Mouse (Mus musculus) CH12.LX (cell line): ENCODE results near the gene Rnf146.

Experiments used
- CTCF ChIP-seq, 2 experiments: IDR thresholded peaks in 1 of 2; conservative IDR thresholded peaks in 1 of 2; 2 replicates each; pipeline ENCODE4 v1.5.1; 2011 to 2012; ENCODE audit warnings: low read depth in 2 of 2, low read length in 2 of 2, improper control_type of control experiment in 1 of 2, inconsistent platforms in 1 of 2, mild to moderate bottlenecking in 1 of 2, moderate library complexity in 1 of 2
- ETS1 ChIP-seq: conservative IDR thresholded peaks from 2 replicates; pipeline ENCODE4 v1.6.1; 2012; ENCODE audit warnings: low read depth, mild to moderate bottlenecking, inconsistent platforms, low read length, improper control_type of control experiment, moderate library complexity
- IRF4 ChIP-seq: IDR thresholded peaks from 2 replicates; pipeline ENCODE4 v1.6.1; 2014; ENCODE audit warnings: low read depth, mild to moderate bottlenecking, inconsistent platforms, low read length, improper control_type of control experiment
- MEF2A ChIP-seq: IDR thresholded peaks from 2 replicates; pipeline ENCODE4 v1.6.1; 2014; ENCODE audit warnings: low read depth, mild to moderate bottlenecking, inconsistent platforms, low read length, improper control_type of control experiment, borderline replicate concordance
- NELFE ChIP-seq: IDR thresholded peaks from 2 replicates; pipeline ENCODE4 v1.6.1; 2011; ENCODE audit warnings: low read depth, low read length, improper control_type of control experiment
- POLR2A ChIP-seq: IDR thresholded peaks from 2 replicates; pipeline ENCODE4 v1.6.1; 2011; ENCODE audit warnings: low read depth, mild to moderate bottlenecking, improper control_type of control experiment, low read length
- POLR2AphosphoS2 ChIP-seq: IDR thresholded peaks from 2 replicates; pipeline ENCODE4 v1.6.1; 2011; ENCODE audit warnings: low read depth, low read length, improper control_type of control experiment
- RAD21 ChIP-seq: IDR thresholded peaks from 2 replicates; pipeline ENCODE4 v1.6.1; 2011; ENCODE audit warnings: low read depth, mild to moderate bottlenecking, low read length, improper control_type of control experiment, moderate library complexity
- ZMIZ1 ChIP-seq: IDR thresholded peaks from 2 replicates; pipeline ENCODE4 v1.6.1; 2012; ENCODE audit warnings: low read depth, mild to moderate bottlenecking, inconsistent platforms, low read length, improper control_type of control experiment

DNA sequence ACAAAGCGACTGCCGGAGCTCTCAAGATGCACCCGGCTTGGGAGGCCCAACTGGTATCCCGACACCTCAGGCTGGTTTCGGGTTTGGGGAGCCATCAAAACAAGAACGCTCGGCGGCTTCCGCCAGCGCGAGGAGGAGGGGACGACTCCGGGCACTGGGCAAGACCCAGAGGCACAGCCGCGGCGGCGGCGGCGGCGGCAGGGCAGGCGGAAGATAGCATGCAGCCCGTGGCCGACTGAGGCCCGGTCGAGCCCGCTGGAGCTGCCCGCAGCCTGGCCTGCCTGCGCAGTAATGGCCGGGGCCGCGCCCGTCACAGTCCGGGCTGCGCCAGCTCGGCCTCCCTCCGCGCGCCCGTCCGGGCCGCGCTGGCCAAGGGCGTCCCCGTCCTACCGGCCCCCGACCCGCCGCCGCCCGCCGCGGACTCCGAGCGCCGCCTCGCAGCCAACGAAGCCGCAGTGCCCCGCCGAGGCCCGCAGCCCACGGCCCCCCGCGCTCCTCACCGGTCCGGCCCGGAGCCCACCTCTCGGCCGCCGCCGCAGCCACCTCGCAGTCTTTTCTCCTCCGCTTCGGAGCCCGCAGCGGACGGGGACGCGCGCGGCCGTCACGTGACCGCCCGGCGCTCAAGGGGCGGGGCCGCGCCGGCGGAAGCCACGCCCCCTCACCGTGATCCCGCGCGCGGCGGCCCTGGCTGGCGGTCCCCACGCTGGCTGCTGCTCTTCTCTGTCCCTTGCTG is 612 bp downstream of the Rnf146 start:
- TF ChIP-seq MEF2A (no peak), CTCF (conservative IDR thresholded peaks at IDR 0.05 in 1 of 2, IDR thresholded peaks at IDR 0.05 in 1 of 2; ENCODE audit: low read depth in 2 of 2, low read length in 2 of 2) (no peak), RAD21 (no peak), POLR2A (peak; percentile 98; the same call in 1 of the 2 replicates), ZMIZ1 (peak; percentile 85; the same call in 1 of the 2 replicates), NELFE (peak; percentile 93), IRF4 (0 out of 2 replicates have a peak, but pooled peaks have one; percentile 24), POLR2AphosphoS2 (no peak), ETS1 (no peak)
